Mouse (Mus musculus) megakaryocyte-erythroid progenitor cell, adult 5-6 weeks (primary cell): ENCODE results near the gene Nectin1. TPM values are rescaled to one million over a fixed set of nuclear protein-coding genes. Genes with fewer than 3 reads are reported as not detected.
A peak's percentile ranks its signal among the peaks of the same experiment; 100 is the strongest.

ENCODE experiments used
- ATAC-seq: replicated peaks from 2 replicates; pipeline ENCODE4 v1.8.0; 2016; ENCODE audit warnings: mild to moderate bottlenecking, inconsistent platforms; ENCODE audit not compliant: severe bottlenecking, poor library complexity, low FRiP score, low TSS enrichment
- total RNA-seq, 2 experiments: library from RNA; stranded (forward) in 1 of 2; stranded (reverse) in 1 of 2; fragments of 200-1000, 215-1000 nt in 1 of 2; fragments of >200 nt in 1 of 2; fragmentation: Nextera tagmentation in 1 of 2; gene quantifications; 2 replicates each; pipeline ENCODE4 v1.2.3; 2014 to 2017

Gene Nectin1
- total RNA-seq, 2 experiments from 2014 or later = 0.94 to 2.5 TPM

- no peak for ATAC-seq
These were observed 5.9 kb upstream of the Nectin1 start for GRCm38 (mm10) chr9:43737871-43738292.

- no peak for ATAC-seq
These were observed 5.2 kb upstream of the Nectin1 start for GRCm38 (mm10) chr9:43738480-43739084.

DNA sequence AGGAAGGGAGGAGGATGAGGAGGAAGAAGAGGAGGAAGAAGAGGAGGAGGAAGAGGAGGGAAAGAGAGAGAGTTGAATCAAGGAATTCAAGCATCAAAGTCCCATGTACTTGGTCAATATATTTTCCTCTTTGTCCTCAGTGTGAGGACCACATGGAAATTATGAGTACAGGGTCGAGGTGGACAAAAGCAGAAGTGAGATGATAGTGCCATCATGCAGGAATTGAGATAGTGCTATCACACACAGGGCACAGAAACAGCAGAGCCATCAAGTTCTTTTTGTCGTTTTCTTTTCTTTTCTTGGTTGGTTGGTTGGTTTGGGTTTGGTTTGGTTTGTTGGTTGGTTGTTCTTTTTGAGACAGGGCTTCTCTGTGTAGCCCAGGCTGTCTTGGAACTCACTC, 2.5 kb upstream of the Nectin1 start:
- ATAC-seq = no peak

GRCm38 (mm10) chr9:43742066-43742465, 1.7 kb upstream of the Nectin1 start:
- ATAC-seq = no peak

- ATAC-seq = peak; percentile 31; the same call in 1 of the 2 replicates
These were observed 710 bp upstream of the Nectin1 start for GRCm38 (mm10) chr9:43742902-43743646.

GRCm38 (mm10) chr9:43744138-43744981, 576 bp downstream of the Nectin1 start:
- ATAC-seq = no peak

DNA sequence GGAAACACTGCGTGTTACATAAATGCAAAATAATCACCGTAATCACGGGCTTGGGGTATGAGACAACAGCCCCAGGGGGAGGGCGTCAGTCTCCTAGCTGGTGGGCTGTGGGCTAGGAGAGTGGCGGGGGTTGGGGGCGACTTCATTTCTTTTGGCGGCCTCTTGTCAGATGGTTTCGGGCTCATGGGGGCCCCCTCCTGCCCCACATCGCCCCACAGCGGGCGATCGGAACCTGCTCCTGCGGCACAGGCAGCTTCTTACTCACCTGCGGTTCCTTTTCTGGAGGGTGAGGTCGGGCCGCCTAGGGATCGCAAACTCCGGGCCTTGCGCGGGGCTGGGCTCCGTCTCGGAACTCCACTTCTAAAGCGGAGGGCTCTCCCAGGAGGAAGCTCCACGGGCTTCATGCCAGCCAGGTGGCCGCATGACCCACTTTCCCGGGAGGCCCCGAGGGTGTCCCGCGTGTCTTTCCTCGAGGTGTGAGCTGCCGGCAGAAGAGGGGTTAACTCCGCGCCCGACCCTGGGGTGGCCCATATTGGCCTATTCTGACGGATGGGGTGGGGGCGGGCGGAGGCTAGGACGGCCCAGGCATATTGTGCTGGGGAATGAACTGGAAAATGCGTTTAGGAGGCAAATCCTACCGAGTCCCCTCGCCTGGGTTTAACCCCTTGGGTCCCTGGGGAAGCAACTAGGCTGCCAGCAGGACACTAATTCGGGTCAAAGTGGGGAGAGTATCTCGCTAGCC, 1.4 kb downstream of the Nectin1 start:
- ATAC-seq = no peak

DNA sequence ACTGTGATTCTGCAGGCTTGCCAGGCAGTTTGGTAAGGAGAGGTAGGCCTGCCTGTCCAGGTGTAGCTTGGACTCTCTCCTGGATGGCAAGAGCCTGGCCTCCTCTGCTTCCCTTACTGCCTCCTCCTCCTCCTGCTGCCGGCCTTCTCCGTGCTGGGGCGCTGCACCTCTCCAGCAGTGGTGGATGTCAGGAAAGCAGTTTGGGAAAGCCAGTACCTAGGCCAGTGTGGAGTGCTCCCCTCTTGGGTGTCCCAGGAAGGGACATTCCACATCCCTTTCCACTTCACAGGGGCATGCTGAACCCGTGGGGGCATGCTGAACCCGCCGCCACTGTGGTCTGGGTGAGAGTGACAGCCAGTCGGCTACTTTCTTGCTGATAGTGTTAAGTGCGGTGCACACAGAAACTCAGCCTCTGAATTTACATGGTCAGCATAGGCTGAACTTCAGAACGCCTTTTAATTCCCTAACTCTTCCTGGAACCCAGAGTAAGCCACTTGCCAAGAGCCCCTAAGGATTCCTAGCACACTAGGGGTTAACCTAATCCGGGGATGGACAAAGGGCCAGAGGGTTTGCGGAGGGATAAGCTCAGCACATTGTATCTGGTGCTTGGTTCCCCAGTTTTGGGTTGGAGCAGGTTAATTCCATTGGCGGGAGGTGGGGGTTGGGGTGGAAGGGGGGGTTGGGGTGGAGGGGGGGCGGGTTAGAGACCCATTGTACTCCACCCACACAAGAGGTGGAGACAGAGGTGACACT, 2.3 kb downstream of the Nectin1 start:
- ATAC-seq = no peak

DNA sequence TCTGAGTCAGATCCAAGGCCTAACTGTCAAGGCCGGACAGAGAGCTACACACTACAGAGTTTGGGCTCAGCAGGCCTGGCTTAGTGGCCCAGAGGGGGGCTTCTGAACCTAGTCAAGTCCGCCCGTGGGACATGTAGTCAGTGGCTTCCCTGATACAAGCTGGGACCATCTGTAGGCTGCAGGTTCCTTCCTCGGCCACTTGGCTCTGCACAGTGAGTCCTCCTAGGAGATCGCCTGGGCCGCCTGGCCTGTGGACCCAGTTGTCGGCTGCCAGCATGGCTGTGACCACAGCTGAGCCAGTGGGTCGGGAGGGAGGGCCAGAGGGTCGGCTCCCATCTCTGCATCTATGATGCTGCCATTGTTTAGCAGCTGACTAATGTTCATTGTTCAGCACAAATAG, 3.9 kb downstream of the Nectin1 start:
- no peak for ATAC-seq

DNA sequence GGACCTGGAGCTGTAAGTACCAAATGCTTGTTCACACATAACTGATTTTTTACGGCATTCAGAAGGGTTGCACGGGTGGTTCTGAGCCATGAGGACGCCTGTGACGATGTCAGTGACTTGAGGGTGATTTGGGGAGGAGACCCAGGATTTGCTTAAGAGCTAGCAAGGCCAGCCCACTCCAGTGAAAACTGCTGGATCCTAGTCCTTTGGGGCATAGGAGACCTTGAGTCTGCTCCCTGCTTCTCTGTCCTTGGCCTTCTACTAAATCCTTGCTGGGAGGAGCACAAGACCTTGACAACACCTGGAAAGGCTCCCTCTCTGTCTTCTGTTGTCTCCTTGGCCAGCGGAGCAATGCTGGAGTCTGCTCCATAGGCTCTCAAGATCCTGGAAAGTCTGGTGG, 4.7 kb downstream of the Nectin1 start:
- ATAC-seq = no peak

GRCm38 (mm10) chr9:43750053-43750452, 6.3 kb downstream of the Nectin1 start:
- ATAC-seq = no peak

DNA sequence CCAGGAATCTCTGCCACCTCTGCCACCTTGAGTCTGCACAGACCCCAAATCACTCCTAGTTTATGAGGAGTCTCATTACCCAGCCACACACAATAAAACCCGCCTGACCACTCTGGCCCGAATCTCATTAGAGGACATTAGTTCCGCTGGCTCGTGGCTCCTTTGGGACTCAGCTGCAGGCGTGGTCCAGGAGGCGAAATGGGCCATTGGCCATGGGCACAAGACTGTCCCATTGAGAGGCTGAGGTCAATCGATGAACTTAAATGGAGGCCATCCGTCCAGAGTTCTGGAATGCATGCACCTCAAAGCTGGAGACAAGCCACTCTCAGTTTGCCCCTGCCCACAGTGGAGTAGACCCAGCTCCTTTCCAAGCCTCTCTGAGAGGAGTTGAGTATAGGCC, 7.3 kb downstream of the Nectin1 start:
- ATAC-seq = no peak

DNA sequence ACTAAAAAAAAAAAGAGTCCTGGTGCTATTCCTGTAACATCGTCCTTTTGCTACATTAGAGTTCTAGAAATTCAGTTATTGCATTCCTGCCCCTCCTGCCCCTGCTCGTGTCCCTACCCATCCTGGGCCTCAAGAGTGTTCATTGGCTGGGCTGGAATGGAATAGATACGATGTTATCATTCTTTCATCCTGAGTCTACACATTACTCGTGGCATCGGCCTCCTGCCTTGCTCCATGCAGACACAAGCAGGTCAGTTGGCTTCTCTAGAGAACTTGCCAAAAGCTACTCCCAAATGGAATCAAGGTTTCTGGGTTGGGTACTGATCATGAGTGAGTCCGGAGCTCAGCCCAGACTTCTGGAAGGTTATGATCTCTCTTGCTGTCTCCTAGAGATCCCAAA, 9.7 kb downstream of the Nectin1 start:
- ATAC-seq = no peak

DNA sequence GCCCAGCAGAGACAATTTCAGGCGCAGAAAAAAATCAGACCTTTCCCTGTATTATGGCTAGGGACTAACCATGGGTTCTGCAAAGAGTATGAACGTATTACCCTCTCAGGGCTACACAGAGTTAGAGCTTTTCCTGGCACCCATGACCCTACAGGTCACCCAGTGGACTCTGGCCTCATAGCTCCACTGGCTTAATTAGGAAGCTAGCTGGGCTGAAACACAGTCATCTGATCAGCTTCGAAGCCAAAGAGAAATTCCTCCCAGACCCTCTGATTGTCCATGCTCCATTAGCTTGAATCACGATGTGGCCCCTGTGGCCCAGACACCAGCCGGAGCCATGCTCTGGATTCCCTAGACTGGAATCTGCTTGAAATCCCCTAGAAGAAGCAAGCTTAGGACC, 10.3 kb downstream of the Nectin1 start:
- no peak for ATAC-seq

GRCm38 (mm10) chr9:43754768-43755197, 11.0 kb downstream of the Nectin1 start:
- ATAC-seq = no peak

- ATAC-seq = no peak
These were observed 11.7 kb downstream of the Nectin1 start for GRCm38 (mm10) chr9:43755464-43755863.

DNA sequence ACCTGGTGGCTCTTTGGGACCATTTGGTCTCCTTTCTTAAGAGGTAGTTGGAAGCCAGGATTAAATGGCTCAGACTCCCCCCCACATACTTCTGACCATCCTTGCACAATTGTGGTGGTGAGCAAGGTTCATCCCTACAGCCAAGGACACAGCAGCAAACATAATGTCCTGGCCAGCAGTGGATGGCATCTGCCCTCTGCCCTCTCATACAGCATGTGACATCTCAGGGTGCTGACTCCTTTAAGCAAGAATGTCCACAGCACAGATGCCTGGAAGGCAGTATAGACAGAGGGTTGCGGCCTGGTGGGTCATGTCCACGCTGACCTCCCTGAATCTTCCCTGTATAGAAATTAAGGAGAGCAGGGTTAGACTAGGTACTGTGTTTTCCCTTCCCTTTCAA, 12.1 kb downstream of the Nectin1 start:
- no peak for ATAC-seq

DNA sequence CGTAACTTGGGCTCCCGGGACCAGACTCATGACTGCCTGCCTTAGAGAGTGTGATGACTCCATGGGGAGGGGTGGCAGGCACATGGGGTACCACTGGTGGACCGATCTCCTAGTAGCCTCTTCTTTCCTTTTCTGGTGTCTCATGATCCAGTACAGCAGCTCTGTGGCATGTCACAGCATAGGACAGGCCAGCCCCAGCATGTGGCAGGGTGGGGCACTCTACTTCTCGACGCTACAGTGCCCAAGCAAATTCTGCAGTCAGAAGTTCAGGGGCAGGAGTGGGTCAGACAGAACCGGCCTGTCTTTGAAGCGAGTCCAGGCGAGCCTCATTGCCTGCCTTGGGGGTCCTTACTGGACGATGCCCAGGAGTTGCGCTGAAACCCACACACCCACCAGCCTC, 13.4 kb downstream of the Nectin1 start:
- ATAC-seq = no peak
